Mouse (Mus musculus) thymus, adult 2 months (tissue): ENCODE results near the gene Hdac4.

Experiments used
- CTCF ChIP-seq: fragments of 200-500 bp; IDR thresholded peaks from 2 replicates; pipeline ENCODE4 v1.5.1; 2012; ENCODE audit warnings: mild to moderate bottlenecking, control low read depth, low read length, moderate library complexity, borderline replicate concordance; ENCODE audit not compliant: control insufficient read depth, poor library complexity, insufficient read depth; ENCODE audit errors: extremely low read depth
- POLR2A ChIP-seq: fragments of 200-500 bp; IDR thresholded peaks from 2 replicates; pipeline ENCODE4 v1.6.1; 2012; ENCODE audit warnings: mild to moderate bottlenecking, low read length, control low read depth, moderate library complexity; ENCODE audit not compliant: control insufficient read depth, poor library complexity, insufficient read depth; ENCODE audit errors: extremely low read depth

DNA sequence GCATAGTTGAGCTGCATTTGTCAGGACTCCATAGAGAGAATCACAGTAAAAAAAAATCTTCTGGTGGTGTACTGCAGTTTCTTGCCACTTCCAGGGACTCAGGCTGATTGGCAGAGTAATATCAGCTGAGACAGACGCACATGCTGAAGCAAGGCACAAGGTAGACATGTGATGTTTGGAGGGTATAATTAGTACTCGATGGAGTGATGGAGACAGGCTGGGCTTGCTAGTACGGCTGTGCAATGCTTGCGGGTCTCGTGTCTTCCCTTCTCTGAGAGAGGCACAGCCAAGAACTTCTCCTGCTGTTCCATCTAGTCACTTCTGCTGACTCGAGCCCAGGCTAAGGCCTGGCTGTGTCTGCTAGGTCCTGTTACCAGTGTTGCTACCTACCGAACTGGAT, 162.0 kb downstream of the Hdac4 start:
- no peak for TF ChIP-seq CTCF
- no peak for TF ChIP-seq POLR2A
